Mouse (Mus musculus): Measurements from ENCODE around the gene Magix. TPM values are rescaled to one million over a fixed set of nuclear protein-coding genes. Genes with fewer than 3 reads are reported as not detected.

The Magix gene
- polyA plus RNA-seq, 1 experiment: not detected

GRCm38 (mm10) chrX:7696954-7697381 lies 15.9 kb upstream of the Magix start, which contains the start of gene Gpkow:
Gene Gpkow (plus strand): TSS chrX:7697131.
- Histone ChIP-seq H3K9me3 (replicated peaks; ENCODE audit: control insufficient read depth, insufficient read depth, low read length, poor library complexity, severe bottlenecking) (no peaks in the 10 kb centered on the region), H3K27me3 (ENCODE audit: control insufficient read depth, insufficient read depth, low read length, poor library complexity, severe bottlenecking) (no peaks in the 10 kb centered on the region), H3K27ac (ENCODE audit: insufficient read depth, low read length) (peak within 1 kb of the TSS; percentile 37; the same call in 1 of the 2 replicates), H3K4me1 (ENCODE audit: control insufficient read depth, insufficient read depth, low read length) (no peaks in the 10 kb centered on the region), H3K9ac (ENCODE audit: low read depth, poor library complexity, severe bottlenecking) (peak within 1 kb of the TSS; percentile 92), H3K4me3 (ENCODE audit: low read depth, low read length) (peak within 1 kb of the TSS; percentile 99), H3K36me3 (ENCODE audit: control insufficient read depth, insufficient read depth, low read length, poor library complexity, severe bottlenecking) (no peaks in the 10 kb centered on the region; the same call in none of the 2 replicates)
- TF ChIP-seq POLR2A (IDR thresholded peaks at IDR 0.05; ENCODE audit: insufficient read depth, low read length) (peak; percentile 50), EP300 (IDR thresholded peaks at IDR 0.05; ENCODE audit: insufficient read depth, low read depth, low read length) (no peak)

- Histone ChIP-seq H3K9me3 (replicated peaks; ENCODE audit: control insufficient read depth, insufficient read depth, low read length, poor library complexity, severe bottlenecking) (no peaks in the 10 kb centered on the region), H3K27me3 (ENCODE audit: control insufficient read depth, insufficient read depth, low read length, poor library complexity, severe bottlenecking) (no peaks in the 10 kb centered on the region), H3K27ac (ENCODE audit: insufficient read depth, low read length) (no peak overlapping the region), H3K4me1 (ENCODE audit: control insufficient read depth, insufficient read depth, low read length) (no peaks in the 10 kb centered on the region), H3K9ac (ENCODE audit: low read depth, poor library complexity, severe bottlenecking) (no peak overlapping the region), H3K36me3 (ENCODE audit: control insufficient read depth, insufficient read depth, low read length, poor library complexity, severe bottlenecking) (no peaks in the 10 kb centered on the region; the same call in none of the 2 replicates), H3K4me3 (ENCODE audit: low read depth, low read length) (no peak overlapping the region)
- TF ChIP-seq EP300 (IDR thresholded peaks at IDR 0.05; ENCODE audit: insufficient read depth, low read depth, low read length) (no peak), POLR2A (IDR thresholded peaks at IDR 0.05; ENCODE audit: insufficient read depth, low read length) (no peak), CTCF (IDR thresholded peaks at IDR 0.05; ENCODE audit: low read depth, low read length) (no peak)
These were observed 15.5 kb upstream of the Magix start for GRCm38 (mm10) chrX:7696520-7696919.

- Histone ChIP-seq H3K27ac (ENCODE audit: insufficient read depth, low read length) (no peak overlapping the region), H3K27me3 (ENCODE audit: control insufficient read depth, insufficient read depth, low read length, poor library complexity, severe bottlenecking) (no peaks in the 10 kb centered on the region), H3K9me3 (replicated peaks; ENCODE audit: control insufficient read depth, insufficient read depth, low read length, poor library complexity, severe bottlenecking) (no peaks in the 10 kb centered on the region), H3K4me3 (ENCODE audit: low read depth, low read length) (no peak overlapping the region), H3K9ac (ENCODE audit: low read depth, poor library complexity, severe bottlenecking) (no peak overlapping the region), H3K36me3 (ENCODE audit: control insufficient read depth, insufficient read depth, low read length, poor library complexity, severe bottlenecking) (no peaks in the 10 kb centered on the region), H3K4me1 (ENCODE audit: control insufficient read depth, insufficient read depth, low read length) (no peaks in the 10 kb centered on the region)
- no peak for TF ChIP-seq EP300 (IDR thresholded peaks at IDR 0.05; ENCODE audit: insufficient read depth, low read depth, low read length)
- TF ChIP-seq CTCF (IDR thresholded peaks at IDR 0.05; ENCODE audit: low read depth, low read length): peak; percentile 41
These were observed 11.8 kb upstream of the Magix start for GRCm38 (mm10) chrX:7692862-7693261.

GRCm38 (mm10) chrX:7690486-7690885 lies 9.4 kb upstream of the Magix start:
- no peak for TF ChIP-seq POLR2A (IDR thresholded peaks at IDR 0.05; ENCODE audit: insufficient read depth, low read length)
- TF ChIP-seq EP300 (IDR thresholded peaks at IDR 0.05; ENCODE audit: insufficient read depth, low read depth, low read length): no peak
- no peak for TF ChIP-seq CTCF (IDR thresholded peaks at IDR 0.05; ENCODE audit: low read depth, low read length)
- no peak overlapping the region for H3K27ac ChIP-seq (ENCODE audit: insufficient read depth, low read length)
- no peak overlapping the region for H3K9ac ChIP-seq (ENCODE audit: low read depth, poor library complexity, severe bottlenecking)
- H3K27me3 ChIP-seq (ENCODE audit: control insufficient read depth, insufficient read depth, low read length, poor library complexity, severe bottlenecking): no peaks in the 10 kb centered on the region
- H3K4me1 ChIP-seq (ENCODE audit: control insufficient read depth, insufficient read depth, low read length): no peaks in the 10 kb centered on the region
- H3K4me3 ChIP-seq (ENCODE audit: low read depth, low read length): no peak overlapping the region
- H3K36me3 ChIP-seq (ENCODE audit: control insufficient read depth, insufficient read depth, low read length, poor library complexity, severe bottlenecking): no peaks in the 10 kb centered on the region
- H3K9me3 ChIP-seq (replicated peaks; ENCODE audit: control insufficient read depth, insufficient read depth, low read length, poor library complexity, severe bottlenecking): no peaks in the 10 kb centered on the region

- H3K4me3 ChIP-seq (ENCODE audit: low read depth, low read length): no peak overlapping the region
- H3K27me3 ChIP-seq (ENCODE audit: control insufficient read depth, insufficient read depth, low read length, poor library complexity, severe bottlenecking): no peaks in the 10 kb centered on the region
- H3K4me1 ChIP-seq (ENCODE audit: control insufficient read depth, insufficient read depth, low read length): no peaks in the 10 kb centered on the region
- TF ChIP-seq CTCF (IDR thresholded peaks at IDR 0.05; ENCODE audit: low read depth, low read length) (no peak), EP300 (IDR thresholded peaks at IDR 0.05; ENCODE audit: insufficient read depth, low read depth, low read length) (no peak)
- H3K9me3 ChIP-seq (replicated peaks; ENCODE audit: control insufficient read depth, insufficient read depth, low read length, poor library complexity, severe bottlenecking): no peaks in the 10 kb centered on the region
- no peak overlapping the region for H3K9ac ChIP-seq (ENCODE audit: low read depth, poor library complexity, severe bottlenecking)
- H3K36me3 ChIP-seq (ENCODE audit: control insufficient read depth, insufficient read depth, low read length, poor library complexity, severe bottlenecking): no peaks in the 10 kb centered on the region
- H3K27ac ChIP-seq (ENCODE audit: insufficient read depth, low read length): no peak overlapping the region
These were observed 7.3 kb upstream of the Magix start for GRCm38 (mm10) chrX:7688321-7688720.

- Histone ChIP-seq H3K36me3 (ENCODE audit: control insufficient read depth, insufficient read depth, low read length, poor library complexity, severe bottlenecking) (no peaks in the 10 kb centered on the region), H3K9me3 (replicated peaks; ENCODE audit: control insufficient read depth, insufficient read depth, low read length, poor library complexity, severe bottlenecking) (no peaks in the 10 kb centered on the region), H3K27me3 (ENCODE audit: control insufficient read depth, insufficient read depth, low read length, poor library complexity, severe bottlenecking) (no peaks in the 10 kb centered on the region), H3K9ac (ENCODE audit: low read depth, poor library complexity, severe bottlenecking) (0 out of 2 replicates have a peak overlapping the region, but pooled peaks have one; percentile 29), H3K27ac (ENCODE audit: insufficient read depth, low read length) (no peak overlapping the region), H3K4me3 (ENCODE audit: low read depth, low read length) (peak overlapping the region; percentile 33), H3K4me1 (ENCODE audit: control insufficient read depth, insufficient read depth, low read length) (no peaks in the 10 kb centered on the region)
- no peak for TF ChIP-seq POLR2A (IDR thresholded peaks at IDR 0.05; ENCODE audit: insufficient read depth, low read length)
These were observed 1.0 kb downstream of the Magix start for GRCm38 (mm10) chrX:7680057-7680412.

Measured in ES-Bruce4 (cell line).